Mouse (Mus musculus): Measurements from ENCODE around the gene Pth1r. TPM values are rescaled to one million over a fixed set of nuclear protein-coding genes. Genes with fewer than 3 reads are reported as not detected.
"Not testable (repeated sequence)": the region's sequence is repeated elsewhere in the genome, so short reads cannot be mapped to it uniquely, and the experiment has no call there.

Gene Pth1r
- total RNA-seq, 2 experiments from 2014 or later, result 11.3 to 34.2 TPM

GRCm38 (mm10) chr9:110685187-110685586 is 61.8 kb downstream of the Pth1r start:
- DNase-seq (ENCODE audit: low spot score in 2 of 2), result peak in 1 of 2 experiments; percentile 58

GRCm38 (mm10) chr9:110684100-110684831 is 62.7 kb downstream of the Pth1r start:
- DNase-seq (ENCODE audit: low spot score in 2 of 2), result peak; percentile 36 to 55

- no peak for DNase-seq (ENCODE audit: low spot score in 2 of 2)
Measured at GRCm38 (mm10) chr9:110683574-110684099, 63.3 kb downstream of the Pth1r start.

- not testable (repeated sequence) for DNase-seq (ENCODE audit: low spot score in 2 of 2)
Measured at GRCm38 (mm10) chr9:110682697-110683096, 64.2 kb downstream of the Pth1r start.

- peak in 1 of 2 experiments; percentile 34 for DNase-seq (ENCODE audit: low spot score in 2 of 2)
Measured at GRCm38 (mm10) chr9:110682255-110682654, 64.7 kb downstream of the Pth1r start.

GRCm38 (mm10) chr9:110681817-110682216 is 65.1 kb downstream of the Pth1r start:
- no peak for DNase-seq (ENCODE audit: low spot score in 2 of 2)

- no peak for DNase-seq (ENCODE audit: low spot score in 2 of 2)
Measured at GRCm38 (mm10) chr9:110680736-110681507, 66.0 kb downstream of the Pth1r start.

GRCm38 (mm10) chr9:110678886-110679285 is 68.1 kb downstream of the Pth1r start:
- DNase-seq (ENCODE audit: low spot score in 2 of 2), result no peak

GRCm38 (mm10) chr9:110676492-110676911 is 70.4 kb downstream of the Pth1r start:
- DNase-seq (ENCODE audit: low spot score in 2 of 2), result no peak

GRCm38 (mm10) chr9:110673107-110673752 is 73.7 kb downstream of the Pth1r start:
- DNase-seq (ENCODE audit: low spot score in 2 of 2), result no peak

- no peak for DNase-seq (ENCODE audit: low spot score in 2 of 2)
Measured at GRCm38 (mm10) chr9:110672462-110673106, 74.4 kb downstream of the Pth1r start.

Other genes starting within 250 kb of the Pth1r start
- gene Setd2, start 214.5 kb downstream of the Pth1r start, total RNA-seq (2021), result 10 to 100 TPM; 52.4 to 65.0 TPM
- gene Nradd, start 122.7 kb downstream of the Pth1r start, total RNA-seq (2021), result 10 to 100 TPM; 11.0 to 14.0 TPM
- 1 to 10 TPM; 8.5 to 9.8 TPM for gene Nbeal2, start 93.0 kb downstream of the Pth1r start, total RNA-seq (2021)
- 10 to 100 TPM; 49.6 to 52.2 TPM for gene Ccdc12, start 90.6 kb downstream of the Pth1r start, total RNA-seq (2021)
- 1 to 10 TPM in 1 of 2 experiments, under 1 TPM in 1; 0.93 to 4.1 TPM for gene Myl3, start 5.3 kb downstream of the Pth1r start, total RNA-seq (2021)
- gene Prss42, start 51.0 kb upstream of the Pth1r start, total RNA-seq (2021), result not detected
- gene Prss44, start 66.8 kb upstream of the Pth1r start, total RNA-seq (2021), result not detected
- not detected for gene Prss43, start 79.5 kb upstream of the Pth1r start, total RNA-seq (2021)
- gene Prss45, start 87.4 kb upstream of the Pth1r start, total RNA-seq (2021), result not detected
- not detected for gene Prss46, start 97.4 kb upstream of the Pth1r start, total RNA-seq (2021)
- gene Prss50, start 110.8 kb upstream of the Pth1r start, total RNA-seq (2021), result not detected
- gene Als2cl, start 132.7 kb upstream of the Pth1r start, total RNA-seq (2021), result 10 to 100 TPM; 16.5 to 32.6 TPM
- gene Tmie, start 133.0 kb upstream of the Pth1r start, total RNA-seq (2021), result 1 to 10 TPM; 2.1 to 4.7 TPM
- gene Fam240a, start 169.7 kb upstream of the Pth1r start, total RNA-seq (2021), result not detected
- gene Tdgf1, start 199.0 kb upstream of the Pth1r start, total RNA-seq (2021), result not detected
- gene Lrrc2, start 204.4 kb upstream of the Pth1r start, total RNA-seq (2021), result 10 to 100 TPM in 1 of 2 experiments, 1 to 10 TPM in 1; 4.0 to 10.4 TPM
- 1 to 10 TPM; 3.8 to 5.4 TPM for gene Rtp3, start 243.4 kb upstream of the Pth1r start, total RNA-seq (2021)

All from adrenal gland, adult 18-20 months (tissue).